Mouse (Mus musculus) embryo, embryonic 10 days (tissue): ENCODE results near the gene Gm867.

Experiments
- DNase-seq: peaks from one replicate; pipeline ENCODE4 v3.0.0-alpha.2; 2015; ENCODE audit warnings: low spot score

Gene Gm867

DNA sequence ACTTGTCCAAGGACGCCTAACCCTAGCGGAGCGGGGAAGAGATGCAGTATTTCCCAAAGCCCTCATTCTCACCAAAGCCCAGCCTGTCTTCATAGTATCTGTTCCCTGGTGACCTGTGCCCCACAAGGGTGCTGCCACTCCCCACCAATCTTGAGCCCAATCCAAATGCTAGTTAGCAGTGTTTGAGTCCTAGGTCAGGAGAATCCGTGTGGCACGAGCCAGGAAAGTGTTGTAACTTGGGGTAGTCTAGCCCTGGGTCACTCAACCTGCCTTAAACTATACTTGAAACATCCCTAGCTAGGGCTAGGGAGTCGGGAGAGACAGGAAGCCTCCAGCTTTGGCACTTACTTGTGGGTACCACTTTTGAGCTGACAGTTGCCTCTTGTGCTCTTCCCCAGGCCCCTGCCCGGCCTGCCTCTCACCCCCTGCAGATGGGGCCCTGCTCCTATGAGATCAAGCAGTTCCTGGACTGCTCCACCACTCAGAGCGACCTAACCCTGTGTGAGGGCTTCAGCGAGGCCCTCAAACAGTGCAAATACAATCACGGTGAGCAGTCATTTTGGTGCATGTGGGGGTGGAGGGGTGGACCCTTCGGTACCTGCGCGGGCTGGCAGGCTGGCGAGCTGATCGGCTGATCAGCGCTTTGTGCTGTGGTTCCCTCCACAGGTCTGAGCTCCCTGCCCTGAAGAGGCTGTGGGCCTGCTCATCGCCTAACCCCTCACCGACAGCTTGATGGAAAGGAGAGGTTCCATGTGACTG is 3.4 kb downstream of the Gm867 start:
- DNase-seq: no peak

DNA sequence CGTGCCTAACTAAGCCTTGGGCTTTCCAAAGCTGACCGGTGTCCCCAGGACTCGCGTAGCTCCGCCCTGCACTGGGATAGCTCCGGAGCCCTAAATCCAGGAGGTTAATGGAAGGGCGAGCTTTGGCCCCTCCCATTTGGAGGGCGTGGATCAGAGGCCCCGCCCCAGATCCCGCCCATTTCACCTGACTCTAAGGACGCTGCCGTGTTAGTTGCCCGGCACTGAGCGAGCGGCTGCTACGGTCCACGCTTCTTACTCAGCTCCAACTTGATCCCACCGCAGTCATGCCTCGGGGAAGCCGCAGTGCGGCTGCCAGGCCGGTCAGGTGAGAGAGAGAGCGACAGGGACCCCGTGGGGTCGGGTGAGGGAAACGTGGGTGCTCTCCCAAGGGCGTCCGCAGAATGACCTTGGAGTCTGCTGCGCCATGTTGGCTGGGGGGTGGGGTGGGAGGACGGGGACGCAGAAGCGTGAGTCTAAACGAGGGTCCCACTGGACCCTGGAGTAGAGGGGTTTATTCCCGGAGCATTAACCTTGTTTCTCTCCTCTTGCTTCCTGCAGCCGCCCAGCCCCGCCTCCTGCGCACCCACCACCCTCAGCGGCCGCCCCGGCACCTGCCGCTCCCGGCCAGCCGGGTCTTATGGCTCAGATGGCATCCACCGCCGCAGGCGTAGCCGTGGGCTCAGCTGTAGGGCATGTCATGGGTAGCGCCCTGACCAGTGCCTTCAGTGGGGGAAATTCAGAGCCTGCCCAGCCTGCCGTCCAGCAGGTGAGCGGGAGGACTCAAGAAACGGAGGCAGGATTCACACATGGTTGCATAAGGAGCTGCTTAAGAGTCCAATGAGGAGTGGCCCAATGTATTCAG is 4.6 kb downstream of the Gm867 start, which contains the start of gene Mmp11:
TSS of gene Mmp11 (minus strand) at position 817 of the 862 bp plus-strand sequence.
- peak; percentile 84 for DNase-seq

DNA sequence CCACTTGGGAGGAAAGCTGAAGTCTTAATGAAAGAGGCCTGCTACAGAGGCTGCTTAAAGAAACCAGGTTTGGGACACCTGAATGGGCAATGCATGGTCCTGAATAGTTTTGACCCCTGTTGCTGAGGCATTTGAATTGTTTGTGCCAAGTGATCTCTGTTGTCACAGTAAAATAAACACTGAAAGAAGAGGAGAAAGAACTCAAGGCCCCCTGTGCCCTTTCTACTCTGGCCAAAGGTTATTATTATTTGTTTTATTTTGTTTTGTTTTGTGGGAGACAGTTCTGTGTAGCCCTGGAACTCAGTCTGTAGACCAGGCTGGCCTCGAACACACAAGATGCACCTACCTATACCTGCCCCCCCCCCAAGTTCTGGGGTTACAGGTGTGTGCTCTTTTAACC is 5.5 kb downstream of the Gm867 start:
- DNase-seq: no peak

DNA sequence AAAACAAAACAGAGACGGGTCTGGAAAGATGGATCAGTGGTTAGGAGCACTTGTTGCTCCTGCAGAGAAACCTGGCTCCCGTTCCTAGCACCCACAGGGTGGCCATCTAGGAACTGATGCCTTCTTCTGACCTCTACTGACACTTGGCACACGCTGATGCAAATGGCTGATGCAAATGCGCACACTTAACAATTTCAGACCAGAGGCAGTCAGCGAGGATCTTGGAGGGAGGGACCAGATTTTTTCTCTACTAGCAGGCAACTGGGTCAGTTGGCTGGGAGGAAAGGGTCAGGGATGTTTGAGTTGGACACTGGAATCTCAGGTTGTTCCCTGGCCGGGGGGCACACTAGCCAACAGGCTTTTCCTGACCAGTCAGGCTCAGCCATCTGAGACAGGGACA is 7.6 kb downstream of the Gm867 start, which contains the start of gene Chchd10:
TSS of gene Chchd10 (plus strand) at position 240 of the 400 bp plus-strand sequence.
- DNase-seq: no peak

DNA sequence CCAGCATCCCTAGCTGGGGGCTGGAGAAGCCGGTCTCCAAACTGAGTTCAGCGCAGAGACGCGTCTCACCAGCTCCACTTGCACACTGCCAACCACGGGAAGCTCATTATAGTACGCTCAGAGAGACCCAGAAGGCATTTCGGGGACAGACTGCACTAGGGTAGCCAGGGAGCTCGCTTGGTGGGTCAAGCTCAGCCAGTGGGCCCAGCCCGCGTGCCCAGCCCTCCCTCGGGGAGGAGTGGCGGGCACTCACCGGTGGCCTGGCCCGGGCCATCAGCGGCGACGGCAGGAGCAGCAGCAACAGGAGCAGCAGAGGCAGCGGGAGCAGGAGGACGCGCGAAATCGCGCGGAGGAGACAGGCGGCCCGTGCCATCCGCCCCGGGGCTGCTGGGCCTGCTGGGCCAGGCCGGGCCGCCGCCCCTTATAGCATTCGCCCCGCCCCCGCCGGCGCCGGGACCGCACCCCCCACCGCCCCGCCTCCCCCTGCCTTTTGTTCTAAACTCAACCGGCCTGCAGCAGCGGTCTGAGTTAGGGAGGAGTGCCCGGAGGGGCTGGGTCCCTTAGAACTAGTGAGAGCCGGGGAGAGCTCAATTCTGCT is 8.3 kb downstream of the Gm867 start:
- DNase-seq: peak; percentile 65

DNA sequence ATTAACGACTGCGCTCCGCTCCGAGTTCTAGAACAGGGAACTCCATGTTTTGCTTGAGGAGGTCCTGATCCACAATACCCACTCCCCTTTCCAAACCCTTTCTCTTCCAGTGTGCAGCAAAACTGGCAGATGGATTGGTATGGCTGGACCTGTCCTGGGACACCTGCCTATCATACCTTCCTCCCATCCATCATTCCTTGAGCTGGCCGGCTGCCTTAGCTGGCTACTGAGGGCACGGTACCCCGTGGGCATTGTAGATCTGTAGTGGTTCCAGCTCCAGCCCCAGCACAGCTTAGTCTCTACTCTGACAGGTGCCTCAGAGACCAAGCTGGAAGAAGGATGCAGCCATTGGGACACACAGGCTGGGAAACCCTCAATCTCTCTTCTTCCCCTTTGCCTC is 9.2 kb downstream of the Gm867 start:
- DNase-seq: no peak

DNA sequence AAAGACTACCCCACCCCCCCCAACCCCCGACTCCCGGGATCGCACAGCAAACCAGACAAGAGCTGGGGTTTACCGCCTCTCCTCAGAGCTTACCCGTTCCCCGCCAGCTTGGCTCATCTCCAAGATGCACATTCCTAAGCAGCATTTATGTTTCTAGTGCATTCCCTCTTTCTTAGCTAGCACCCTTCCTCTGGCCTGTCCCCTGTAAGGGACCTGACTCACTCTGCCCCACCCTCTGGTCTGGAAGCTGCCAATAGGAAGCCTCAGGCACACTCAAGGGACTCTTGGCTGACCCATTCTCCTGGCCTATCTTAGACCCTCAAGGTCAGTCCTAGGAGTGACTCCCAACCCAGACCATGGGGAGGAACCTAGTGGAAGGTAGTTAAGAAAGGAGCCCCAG is 10.2 kb downstream of the Gm867 start:
- no peak for DNase-seq

DNA sequence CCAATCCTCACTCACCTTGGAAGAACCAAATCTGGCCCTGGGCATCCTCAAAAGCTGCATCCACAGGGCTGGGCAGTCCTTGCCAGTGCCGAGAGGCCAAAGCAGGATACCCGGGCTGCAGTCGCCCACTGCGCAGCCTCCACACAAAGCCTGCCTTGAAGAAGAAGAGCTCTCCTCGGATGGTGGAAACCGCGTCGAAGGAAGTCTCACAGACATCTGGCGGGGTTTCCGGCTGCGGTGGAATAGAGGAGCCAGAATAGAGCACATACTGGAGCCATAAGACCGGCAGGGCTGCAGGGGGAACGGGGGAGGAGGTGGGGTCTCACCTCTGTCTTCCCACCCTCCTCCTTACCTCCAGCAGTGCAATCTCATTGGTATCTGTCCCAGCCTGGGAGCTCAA is 14.1 kb downstream of the Gm867 start:
- no peak for DNase-seq

DNA sequence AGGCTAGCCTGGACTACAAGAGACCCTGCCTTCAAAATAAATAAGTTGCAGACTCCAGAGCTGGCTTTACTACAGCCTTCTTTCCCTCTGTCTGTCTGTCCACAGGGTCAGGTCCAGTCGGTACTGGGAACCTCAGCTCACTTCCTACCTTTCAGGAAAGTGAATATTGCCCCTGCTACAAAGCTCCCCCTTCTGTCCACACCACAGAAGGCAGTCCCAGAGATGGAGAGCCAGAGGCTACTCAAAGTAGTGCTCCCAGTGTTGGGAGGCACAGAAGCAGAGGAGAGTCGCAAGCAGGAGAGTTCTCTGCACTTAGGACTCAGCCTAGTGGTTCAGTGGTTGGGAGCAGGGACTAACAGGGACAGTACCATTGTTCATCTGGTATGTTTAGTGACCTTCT is 16.1 kb downstream of the Gm867 start:
- no peak for DNase-seq

DNA sequence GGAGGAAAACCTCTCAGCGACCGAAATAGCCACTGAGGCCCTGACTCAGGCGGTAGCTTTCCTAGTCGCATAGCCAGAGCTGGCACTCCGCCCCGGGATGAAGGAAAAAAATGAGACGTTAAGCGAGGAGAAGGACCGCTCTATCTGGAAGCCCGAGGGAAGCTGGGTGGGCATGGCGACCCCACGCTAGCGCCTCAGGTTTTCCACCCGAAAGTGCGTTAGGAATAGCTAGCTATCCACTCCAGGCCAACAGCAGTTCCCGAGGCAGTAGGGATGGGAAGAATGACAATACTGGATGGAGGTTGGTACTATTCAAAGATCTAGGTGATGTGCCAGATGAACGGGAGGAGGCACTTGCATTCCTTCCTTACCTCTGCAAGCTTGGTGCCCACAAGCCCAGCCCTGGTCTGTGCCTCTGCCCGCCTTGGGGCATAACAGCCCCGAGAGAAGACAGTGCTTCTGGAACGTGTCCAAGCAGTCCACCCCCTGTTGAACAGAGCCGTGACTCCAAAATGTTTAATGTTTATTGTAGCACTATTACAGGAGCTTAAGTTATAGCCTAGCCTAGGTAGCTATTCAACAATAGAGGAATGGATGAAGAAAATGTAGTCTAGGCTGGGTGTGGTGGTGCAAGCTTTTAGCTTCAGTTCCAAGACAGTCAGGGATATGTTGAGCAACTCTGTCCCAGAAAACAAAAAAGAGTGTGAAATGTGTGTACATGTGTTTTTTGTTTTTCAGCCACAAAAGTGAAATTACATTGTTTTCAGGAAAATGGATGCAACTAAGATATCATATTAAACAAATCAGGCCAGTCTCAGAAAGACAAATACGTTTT is 18.5 kb downstream of the Gm867 start:
- no peak for DNase-seq

DNA sequence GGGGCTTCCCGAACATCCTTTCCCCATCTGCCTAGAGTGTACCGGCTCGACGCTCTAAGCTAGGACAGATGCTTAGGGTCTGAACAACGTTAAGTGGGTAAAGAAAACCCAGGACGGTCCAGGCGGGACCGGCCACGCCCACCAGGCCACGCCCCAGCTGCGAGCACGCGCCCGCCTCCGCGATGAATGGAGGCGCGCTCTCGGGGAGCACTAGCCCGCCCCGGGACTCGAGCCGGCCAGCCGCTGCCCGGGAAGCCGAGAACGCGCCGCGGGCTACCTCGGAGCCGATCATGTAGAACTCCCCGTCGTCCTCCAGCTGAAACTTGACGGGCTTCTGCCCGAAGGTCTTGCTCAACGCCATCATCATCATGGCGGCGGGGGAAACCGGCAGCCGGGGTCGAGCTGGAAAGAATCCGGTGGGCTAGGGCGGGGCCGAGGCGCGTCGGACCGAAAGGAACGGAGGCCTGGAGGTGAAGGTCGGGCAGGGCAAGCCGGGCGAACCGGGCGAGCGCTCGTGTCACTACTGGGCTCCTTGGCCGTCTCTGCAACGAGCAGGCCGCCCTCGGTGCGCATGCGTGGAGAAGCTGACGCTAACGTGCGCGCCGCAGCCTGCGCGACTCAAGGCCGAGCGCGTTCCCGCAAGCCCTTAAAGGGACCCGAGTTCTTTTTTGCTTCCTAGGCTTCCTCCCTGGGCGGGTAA is 19.3 kb downstream of the Gm867 start, which contains the start of gene Smarcb1:
TSS of gene Smarcb1 (minus strand) at position 592 of the 700 bp plus-strand sequence.
- DNase-seq: peak; percentile 99

DNA sequence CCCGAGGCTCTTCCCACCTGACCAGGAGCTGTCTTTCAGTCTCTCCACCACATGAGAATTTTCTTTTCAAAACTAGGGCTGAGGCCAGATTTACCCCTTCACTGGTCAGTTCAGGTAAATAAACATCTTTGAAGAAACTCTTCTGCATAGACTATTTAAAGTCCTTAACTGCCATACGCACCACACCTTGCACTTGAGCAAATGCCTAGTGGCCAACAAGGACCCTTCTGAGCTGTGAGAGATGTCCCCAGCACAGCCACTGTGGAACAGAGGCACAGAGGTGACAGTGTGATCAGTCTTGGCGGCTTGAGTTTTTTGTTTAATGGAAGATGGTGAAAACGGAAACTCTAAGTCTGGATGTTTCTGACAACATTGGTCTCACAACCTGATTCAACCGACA is 21.4 kb downstream of the Gm867 start:
- DNase-seq: no peak

DNA sequence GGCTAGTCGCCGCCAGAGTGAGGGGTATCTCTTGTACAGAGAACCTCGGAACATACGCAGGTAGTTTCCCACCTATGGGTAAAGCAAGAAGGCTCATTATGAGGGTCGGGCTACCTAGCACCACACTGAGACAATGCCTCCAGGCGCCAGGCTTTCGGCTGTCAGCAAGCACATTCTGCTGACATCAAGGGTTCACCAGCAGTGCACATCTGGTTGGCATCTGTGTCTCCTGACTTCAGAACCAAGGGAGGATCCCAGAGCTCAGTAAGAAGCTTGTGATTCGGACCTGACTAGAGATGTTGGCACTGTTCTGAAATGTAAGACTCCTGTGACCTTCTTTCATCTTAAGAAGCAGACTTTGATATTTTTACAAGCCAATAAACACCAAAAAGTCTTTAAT is 23.6 kb downstream of the Gm867 start:
- peak; percentile 39 for DNase-seq

DNA sequence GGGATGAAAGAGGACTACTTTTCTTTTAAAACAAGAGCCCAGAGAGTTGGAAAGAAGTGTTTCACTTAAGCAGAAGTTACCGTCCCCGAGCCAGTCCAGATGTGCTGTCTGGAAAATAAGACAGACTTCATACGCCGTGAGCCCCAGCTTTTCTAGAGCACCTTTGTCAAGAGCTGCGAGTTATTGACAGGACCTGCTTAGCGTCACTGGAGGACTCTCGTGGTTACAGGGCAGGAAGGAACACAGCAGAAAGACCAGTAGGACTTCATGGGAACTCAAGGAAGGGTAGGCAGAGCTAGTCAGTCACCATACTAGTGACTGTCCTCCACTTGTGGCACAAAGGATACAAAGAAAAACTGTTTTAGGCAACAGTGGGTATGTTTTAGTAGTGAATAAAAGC is 24.9 kb downstream of the Gm867 start:
- DNase-seq: no peak

DNA sequence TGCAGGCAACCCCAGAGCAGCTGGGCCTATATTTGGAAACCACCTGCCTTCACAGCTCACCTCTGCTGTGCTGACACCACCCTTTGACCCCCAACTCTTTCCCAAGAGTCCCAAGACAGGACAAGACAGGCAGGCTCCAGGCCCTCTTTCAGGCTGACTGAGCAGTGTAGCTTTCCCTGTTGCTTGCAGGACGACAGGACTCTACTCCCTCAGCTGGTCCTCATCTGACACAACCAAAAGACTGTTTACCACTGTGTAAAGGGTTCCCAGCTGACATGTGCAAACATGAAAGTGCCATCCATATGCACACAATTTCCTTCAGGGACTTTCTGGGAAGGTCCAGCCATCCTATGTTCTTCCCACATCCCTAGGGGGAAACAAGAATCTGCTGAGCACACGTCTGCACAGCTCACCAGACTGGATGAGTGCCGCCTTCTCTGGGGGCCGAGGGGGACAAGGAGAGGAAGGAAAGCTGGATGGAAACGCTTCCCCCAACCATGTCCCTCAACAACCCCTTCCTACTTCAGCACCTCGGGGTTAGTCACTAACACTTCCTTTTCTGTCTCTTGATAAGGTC is 27.4 kb downstream of the Gm867 start:
- DNase-seq: no peak

DNA sequence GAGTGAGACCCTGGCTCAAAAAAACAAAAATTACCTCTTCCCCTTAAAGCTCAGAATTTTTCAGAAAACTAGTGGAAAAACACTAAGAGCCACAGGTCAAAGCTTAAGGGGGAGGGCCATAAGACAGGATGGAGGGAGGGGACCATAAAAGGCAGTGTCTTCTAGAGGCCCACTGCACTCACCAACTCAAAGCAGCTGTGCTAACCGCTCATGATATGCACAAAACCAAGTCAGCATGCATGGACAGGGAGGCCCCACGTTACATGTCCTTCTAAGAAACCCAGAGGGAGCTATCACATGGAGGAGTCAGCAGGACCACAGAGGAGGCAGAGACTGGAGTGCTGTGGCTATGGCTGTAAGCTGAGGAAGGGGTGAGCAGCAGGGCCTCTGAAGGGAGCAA is 29.8 kb downstream of the Gm867 start:
- no peak for DNase-seq

DNA sequence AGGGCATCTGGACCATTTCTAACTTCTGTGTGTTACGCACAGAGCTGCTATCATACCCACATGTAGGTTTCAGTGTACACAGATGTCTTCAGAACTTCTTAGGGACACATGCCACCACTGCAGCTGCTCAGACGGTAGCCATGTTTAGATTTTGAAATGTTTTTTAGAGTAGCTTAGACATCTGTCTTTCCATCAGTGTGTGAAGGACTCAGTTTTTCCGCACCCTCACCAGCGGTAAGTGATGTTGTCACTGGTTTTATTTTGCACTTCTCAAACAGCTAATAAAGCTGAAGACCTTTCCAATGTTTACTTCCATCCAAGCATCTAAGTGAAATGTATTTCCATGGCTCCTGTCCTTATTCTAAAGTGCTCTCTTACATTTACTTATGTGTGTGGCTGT is 33.6 kb downstream of the Gm867 start:
- no peak for DNase-seq

DNA sequence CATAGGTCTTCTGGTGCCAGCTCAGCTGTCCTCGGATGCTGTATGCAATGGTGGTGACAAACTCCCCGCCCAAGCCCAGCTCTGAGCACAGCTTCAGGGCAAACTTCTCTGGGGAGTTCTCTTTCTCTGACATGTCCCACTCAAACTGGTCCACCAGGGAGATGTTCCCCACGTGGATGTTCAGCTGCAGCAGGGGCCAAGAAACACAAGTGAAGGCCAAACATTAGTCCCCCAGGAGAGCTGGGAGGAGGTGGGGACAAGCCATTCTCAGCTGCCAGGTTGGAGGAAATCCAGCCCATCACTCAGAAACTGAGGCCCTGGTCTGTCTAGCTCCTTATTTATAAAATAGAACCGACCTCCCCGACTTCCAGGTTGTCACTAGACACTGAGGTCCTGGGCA is 36.1 kb downstream of the Gm867 start:
- no peak for DNase-seq

DNA sequence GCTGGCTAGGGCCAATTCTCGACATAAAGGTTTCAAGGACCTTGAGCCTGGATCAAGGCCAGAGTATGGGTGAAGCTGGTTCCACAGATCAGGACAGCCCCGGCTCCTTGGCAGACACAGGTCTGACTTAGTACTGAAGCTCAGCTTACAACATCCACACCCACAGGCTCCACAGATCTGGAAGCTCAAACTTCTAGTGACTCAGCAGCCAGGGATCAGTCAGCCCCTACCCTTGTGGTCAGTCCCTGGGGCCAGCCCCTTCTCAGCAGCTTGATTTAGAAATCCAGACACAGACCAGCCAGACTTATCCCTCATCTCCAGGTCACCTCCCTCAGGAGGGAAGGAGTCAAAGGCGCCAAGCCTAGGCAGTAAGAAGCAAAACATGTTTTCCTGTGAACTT is 41.6 kb downstream of the Gm867 start:
- no peak for DNase-seq

DNA sequence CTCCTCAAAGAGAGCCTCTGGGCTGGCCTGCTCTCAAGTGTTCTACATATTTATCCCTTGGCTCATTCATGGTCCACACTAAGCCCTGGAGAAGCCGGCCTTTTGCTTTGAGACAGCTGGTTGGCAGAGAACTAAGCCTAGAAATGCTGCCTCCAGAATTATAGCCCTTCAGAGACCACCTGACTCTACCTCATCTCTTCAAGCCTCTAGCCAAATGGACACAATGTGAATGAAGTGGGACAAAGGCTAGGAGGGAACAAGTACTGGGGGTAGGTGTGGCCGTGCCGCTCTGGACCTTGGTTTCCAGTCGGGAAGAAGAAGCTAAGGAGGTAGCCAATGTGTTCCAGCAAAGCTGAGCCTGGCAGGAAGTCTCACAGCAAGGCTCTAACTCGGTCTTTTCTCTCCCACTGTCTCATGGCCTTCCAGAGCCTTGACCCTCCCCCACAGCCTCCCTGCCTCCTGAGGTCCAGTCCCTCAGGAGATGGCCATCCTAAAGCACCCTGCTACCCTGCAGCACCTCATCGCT is 42.4 kb downstream of the Gm867 start:
- DNase-seq: no peak

DNA sequence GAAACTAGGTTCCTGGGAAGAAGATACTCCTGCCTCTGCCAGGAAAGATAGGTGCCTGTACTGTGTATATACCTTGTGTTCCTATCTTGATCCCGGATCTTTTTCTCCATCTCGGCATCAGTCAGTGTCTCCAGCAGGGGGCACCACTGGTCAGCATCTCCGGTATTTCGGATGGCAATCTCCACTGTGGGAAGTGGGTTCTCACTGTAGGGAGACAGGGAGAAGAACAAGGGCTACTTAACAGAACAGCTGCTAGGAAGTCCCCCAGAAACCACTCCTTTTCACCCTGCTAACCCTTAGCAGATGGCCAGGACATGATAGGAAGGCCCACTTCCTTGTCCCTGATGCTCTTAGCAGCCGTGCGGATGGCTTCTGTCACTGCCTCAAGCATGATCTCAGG is 43.1 kb downstream of the Gm867 start:
- peak; percentile 75 for DNase-seq
